Mouse (Mus musculus) Patski (cell line): ENCODE measurements around the gene Sppl2a. TPM values are rescaled to one million over a fixed set of nuclear protein-coding genes. Genes with fewer than 3 reads are reported as not detected.
A peak's percentile ranks its signal among the peaks of the same experiment; 100 is the strongest.
"Not testable (repeated sequence)": the region's sequence is repeated elsewhere in the genome, so short reads cannot be mapped to it uniquely, and the experiment has no call there.

ENCODE experiments used
- ATAC-seq: fragments of 100-300 bp; one replicate; pipeline ENCODE4 v1.8.0; 2021
- CTCF ChIA-PET: fragments of 350-600 bp; sonication (Branson Sonifier 250); formaldehyde crosslinking; loops from one replicate; lab custom pipeline; 2022; ENCODE audit warnings: inconsistent platforms; lab: Charles Lee
- POLR2A ChIA-PET: fragments of 350-600 bp; sonication (Branson Sonifier 250); formaldehyde crosslinking; loops from one replicate; lab custom pipeline; 2022; ENCODE audit warnings: antibody characterized with exemption, inconsistent platforms; lab: Charles Lee
- DNase-seq: peaks from one replicate; pipeline ENCODE4 v3.0.0-alpha.2; 2011; ENCODE audit warnings: low read depth, low spot score
- H3K27me3 ChIP-seq: fragments of 371-371 bp; one replicate; pipeline ENCODE4 v1.5.1; 2021
- CTCF ChIP-seq: fragments of 100-300 bp; IDR thresholded peaks from one replicate; pipeline ENCODE4 v1.5.1; 2021
- in situ Hi-C: fragments of 300-500 bp; cut with MboI; formaldehyde crosslinking; loops from 3 replicates; pipeline ENCODE4 v1.11.1; 2018; ENCODE audit warnings: low pct_unique_long_range_greater_than_20kb, mixed read lengths
- polyA plus RNA-seq: library from polyadenylated mRNA; unstranded; gene quantifications from one replicate; pipeline ENCODE4 v1.2.3, GENCODE M21; 2021

Sppl2a gene
- polyA plus RNA-seq, 1 experiment from 2014 or later, result 106 TPM

- DNase-seq (no peak), ATAC-seq (no peak)
- no peaks in the 10 kb centered on the region for H3K27me3 ChIP-seq
- POLR2A ChIA-PET, result no interaction called here
- no peak for TF ChIP-seq CTCF
- CTCF ChIA-PET, result no interaction called here
- in situ Hi-C loops, result no loop called here
Observed at GRCm38 (mm10) chr2:126904162-126904561, 28.9 kb downstream of the Sppl2a start.

DNA sequence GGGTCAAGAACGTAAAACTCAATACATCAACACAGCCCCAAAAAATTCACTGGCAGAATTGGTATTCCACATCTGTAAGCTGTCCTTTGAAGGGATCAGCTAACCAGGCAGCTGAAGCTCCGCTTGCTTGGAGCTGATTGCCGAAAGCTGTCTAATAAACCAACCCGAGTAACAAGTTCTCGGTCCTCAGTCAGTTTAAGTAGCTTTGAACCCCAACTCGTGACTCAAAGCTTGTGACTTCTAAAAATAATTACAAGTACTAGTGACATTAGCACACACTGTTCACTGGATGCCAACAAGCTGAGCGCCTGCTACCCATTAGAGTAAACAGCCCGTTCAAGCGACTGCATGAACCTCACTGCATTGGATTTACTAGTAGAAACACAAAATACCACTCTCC, 35.5 kb downstream of the Sppl2a start:
- DNase-seq (no peak), ATAC-seq (no peak)
- H3K27me3 ChIP-seq, result no peaks in the 10 kb centered on the region
- in situ Hi-C loops, result no loop called here
- no peak for TF ChIP-seq CTCF
- ChIA-PET POLR2A (no interaction called here), CTCF (no interaction called here)

- no peaks in the 10 kb centered on the region for H3K27me3 ChIP-seq
- ChIA-PET POLR2A (no interaction called here), CTCF (no interaction called here)
- no peak for TF ChIP-seq CTCF
- in situ Hi-C loops, result no loop called here
- no peak for ATAC-seq
- DNase-seq, result no peak
Observed at GRCm38 (mm10) chr2:126896941-126897340, 36.1 kb downstream of the Sppl2a start.

GRCm38 (mm10) chr2:126894245-126894644, 38.8 kb downstream of the Sppl2a start:
- no peaks in the 10 kb centered on the region for H3K27me3 ChIP-seq
- no peak for DNase-seq
- in situ Hi-C loops, result no loop called here
- no peak for TF ChIP-seq CTCF
- ChIA-PET CTCF (interaction anchor here (0.7 to 1.3 kb wide), 3 partner anchors 11 to 106 kb away, joined by 3 read pairs; no protein-coding TSS in a partner anchor), POLR2A (no interaction called here)
- ATAC-seq, result no peak

GRCm38 (mm10) chr2:126892316-126892715, 40.7 kb downstream of the Sppl2a start:
- ChIA-PET CTCF (interaction anchor here (0.8 kb wide), 1 partner anchor 61 kb away, joined by 3 read pairs; no protein-coding TSS in a partner anchor), POLR2A (no interaction called here)
- in situ Hi-C loops, result no loop called here

DNA sequence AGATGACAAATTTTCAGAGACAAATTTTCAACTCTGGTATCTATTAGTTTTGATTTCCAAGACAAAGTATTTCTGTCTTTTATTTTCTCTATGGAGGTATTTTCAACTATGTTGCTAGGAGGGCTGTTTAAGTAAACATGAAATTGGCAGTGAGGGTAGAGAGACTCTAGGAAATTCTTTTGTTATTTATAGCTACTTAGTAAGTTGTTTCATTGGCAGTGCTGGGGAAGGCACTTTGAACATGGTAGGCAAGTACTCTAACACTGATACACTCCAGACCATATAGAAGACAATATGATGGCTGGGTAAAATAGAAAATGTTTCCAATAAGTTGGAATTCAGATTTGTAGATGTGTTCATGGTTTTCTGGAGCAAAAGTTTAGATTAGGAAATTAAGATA, 41.3 kb downstream of the Sppl2a start:
- in situ Hi-C loops, result no loop called here
- CTCF ChIA-PET, result interaction anchor here (0.8 kb wide), 1 partner anchor 62 kb away, joined by 3 read pairs; no protein-coding TSS in a partner anchor
- POLR2A ChIA-PET, result no interaction called here
- TF ChIP-seq CTCF, result no peak
- no peak for ATAC-seq
- no peaks in the 10 kb centered on the region for H3K27me3 ChIP-seq
- DNase-seq, result no peak

More at GRCm38 (mm10) chr2:126892316-126892715, 40.7 kb downstream of the Sppl2a start:
- TF ChIP-seq CTCF, result no peak
- no peaks in the 10 kb centered on the region for H3K27me3 ChIP-seq
- ATAC-seq (no peak), DNase-seq (no peak)

DNA sequence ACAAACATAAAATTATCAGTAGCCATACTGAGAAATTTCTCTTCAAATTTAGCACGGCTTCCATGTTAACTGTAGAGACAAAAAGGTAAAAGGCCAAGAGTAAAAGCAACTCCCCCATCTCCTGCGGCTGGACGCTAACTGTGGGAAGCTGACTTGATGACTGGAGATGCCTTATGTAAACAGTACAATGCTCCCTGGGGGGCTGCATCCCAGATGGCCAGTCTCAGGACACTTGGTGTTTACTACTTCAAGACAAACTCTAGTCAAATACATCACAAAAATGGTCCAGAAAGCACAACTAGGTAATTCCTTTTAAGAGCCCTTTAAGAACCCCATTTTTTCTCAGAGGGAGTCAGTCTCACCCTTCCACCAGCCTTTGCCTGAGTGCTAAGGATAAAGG, 45.9 kb downstream of the Sppl2a start:
- no peak for TF ChIP-seq CTCF
- DNase-seq, result no peak
- no peak for ATAC-seq
- POLR2A ChIA-PET, result interaction anchor here (0.9 kb wide), 1 partner anchor 11 kb away, joined by 3 read pairs; the partner anchor contains the start of gene Trpm7
- CTCF ChIA-PET, result no interaction called here
- H3K27me3 ChIP-seq, result no peaks in the 10 kb centered on the region
- in situ Hi-C loops, result no loop called here

GRCm38 (mm10) chr2:126885871-126886270, 47.2 kb downstream of the Sppl2a start:
- no peaks in the 10 kb centered on the region for H3K27me3 ChIP-seq
- ATAC-seq, result no peak
- no peak for TF ChIP-seq CTCF
- CTCF ChIA-PET, result no interaction called here
- in situ Hi-C loops, result no loop called here
- POLR2A ChIA-PET, result no interaction called here
- no peak for DNase-seq

DNA sequence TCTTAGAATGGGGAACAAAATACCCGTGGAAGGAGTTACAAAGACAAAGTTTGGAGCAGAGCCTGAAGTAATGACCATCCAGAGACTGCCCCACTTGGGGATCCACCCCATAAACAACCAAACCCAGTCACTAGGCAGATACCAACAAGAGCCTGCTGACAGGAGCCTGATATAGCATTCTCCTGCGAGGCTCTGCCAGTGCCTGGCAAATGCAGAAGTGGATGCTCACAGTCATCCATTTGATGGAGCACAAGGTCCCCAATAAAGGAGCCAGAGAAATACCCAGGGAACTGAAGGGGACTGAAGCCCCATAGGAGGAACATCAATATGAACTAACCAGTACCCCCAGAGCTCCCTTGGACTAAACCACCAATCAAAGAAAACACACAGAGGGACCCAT, 50.3 kb downstream of the Sppl2a start:
- DNase-seq, CTCF ChIA-PET, H3K27me3 ChIP-seq, ATAC-seq, POLR2A ChIA-PET, in situ Hi-C loops: not testable (repeated sequence)

- TF ChIP-seq CTCF, result no peak
- ChIA-PET POLR2A (no interaction called here), CTCF (no interaction called here)
- no peaks in the 10 kb centered on the region for H3K27me3 ChIP-seq
- in situ Hi-C loops, result no loop called here
- ATAC-seq, result no peak
- no peak for DNase-seq
Observed at GRCm38 (mm10) chr2:126877991-126878390, 55.0 kb downstream of the Sppl2a start.

DNA sequence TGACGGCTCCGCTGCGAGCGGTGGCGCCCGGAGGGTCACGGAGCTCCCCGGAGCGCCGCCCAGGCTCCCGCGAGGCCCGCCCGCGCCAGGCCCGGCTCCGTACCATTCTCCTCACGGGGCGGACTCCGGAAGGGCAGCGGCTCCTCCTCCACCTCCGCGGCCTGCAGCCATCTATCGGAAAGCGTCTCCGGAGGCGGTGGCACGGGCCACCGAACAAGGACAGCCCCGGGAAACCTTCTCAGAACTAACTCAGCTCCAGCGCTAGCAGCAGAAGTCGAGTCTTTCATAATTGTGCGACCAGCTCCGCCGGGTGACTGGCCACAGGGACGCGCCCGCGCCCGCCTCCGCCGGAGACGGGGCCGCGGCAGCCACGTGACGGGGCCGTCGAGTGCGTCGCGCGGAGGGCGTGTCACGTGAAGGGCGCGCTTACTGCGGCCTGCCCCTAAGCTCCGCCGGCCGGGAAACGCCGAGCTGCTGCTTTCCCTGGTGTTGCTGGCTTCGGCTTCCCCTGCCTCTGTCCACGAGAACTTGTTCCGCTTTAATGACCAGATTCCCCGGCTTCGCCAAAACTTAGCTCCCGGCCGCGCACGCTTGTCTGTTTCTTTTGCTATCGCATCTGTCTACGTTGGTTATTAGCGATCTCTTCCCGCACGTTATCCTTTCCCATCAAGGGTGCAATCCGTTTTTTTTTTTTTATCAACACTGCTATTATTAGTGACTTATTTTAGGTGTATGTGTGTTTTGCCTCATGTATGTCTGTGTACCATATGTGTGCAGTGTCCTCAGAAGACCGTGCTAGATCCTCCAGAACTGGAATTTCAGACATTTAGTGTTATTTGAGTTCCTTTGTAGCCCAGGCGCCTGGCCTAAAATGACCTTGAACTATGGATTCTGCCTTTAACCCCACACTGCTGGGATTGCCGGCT, 56.9 kb downstream of the Sppl2a start, which contains the start of gene Trpm7:
TSS of gene Trpm7 (minus strand) at position 360 of the 926 bp plus-strand sequence.
- POLR2A ChIA-PET, result interaction anchor here (0.7 to 1.0 kb wide), 3 partner anchors 9 to 148 kb away, joined by 3 read pairs; no protein-coding TSS in a partner anchor
- no peak for TF ChIP-seq CTCF
- CTCF ChIA-PET, result interaction anchor here (1.1 to 1.5 kb wide), 2 partner anchors 22 to 119 kb away, joined by 3 to 5 read pairs; no protein-coding TSS in a partner anchor
- in situ Hi-C loops, result no loop called here
- peak; percentile 60 for DNase-seq
- no peaks in the 10 kb centered on the region for H3K27me3 ChIP-seq
- ATAC-seq, result peak; percentile 86
